ENCODE assay signal across 9 mouse cellular contexts in genomic region chr7:68070626-68071025, GRCm38 (mm10).
A peak's percentile ranks its signal among the peaks of the same experiment; 100 is the strongest.
DNase-seq lines count a peak whose midpoint lies in the region; ATAC-seq lines count a peak whose summit lies in the region.
"Had no signal": no experiment of that assay in that cellular context is flagged by ENCODE, and none has a peak within 500 bp of the region (broad histone marks: within the 10 kb centered on the region; RNA-seq: fewer than 3 reads in every experiment).

No protein-coding gene starts in this region.

- no peak overlapping the region for H3K27ac ChIP-seq in hindbrain, embryonic 14.5 days
- H3K27ac ChIP-seq in hindbrain, embryonic 13.5 days, result no peak overlapping the region
- H3K27ac ChIP-seq in embryonic facial prominence, embryonic 15.5 days (replicated peaks), result no peak overlapping the region
- H3K27ac ChIP-seq in heart, embryonic 13.5 days (replicated peaks), result peak overlapping the region; percentile 50
- H3K27ac ChIP-seq in lung, embryonic 15.5 days, result peak overlapping the region; percentile 52; the same call in 1 of the 2 replicates

- peak; percentile 72 for DNase-seq in hindbrain, embryonic 14.5 days (ENCODE audit: low spot score)
- peak; percentile 79 for DNase-seq in adrenal gland, postnatal 10 days
- DNase-seq in kidney, postnatal 36 days, result peak; percentile 91 to 93
- peak; percentile 57 for DNase-seq in telencephalon, adult 2 months (ENCODE audit: low read depth, low spot score)

- ATAC-seq in hindbrain, embryonic 14.5 days (ENCODE audit: low FRiP score), result peak; percentile 59; the same call in 1 of the 2 replicates
- ATAC-seq in hindbrain, embryonic 13.5 days (ENCODE audit: low FRiP score), result no peak
- 0 out of 2 replicates have a peak, but pooled peaks have one; percentile 64 for ATAC-seq in embryonic facial prominence, embryonic 15.5 days (ENCODE audit: insufficient number of reproducible peaks, low FRiP score, low TSS enrichment, low read depth)
- ATAC-seq in heart, embryonic 13.5 days (ENCODE audit: extremely low read depth, insufficient number of reproducible peaks, low FRiP score, low TSS enrichment), result no peak; the same call in 1 of the 2 replicates
- ATAC-seq in lung, embryonic 15.5 days (ENCODE audit: borderline replicate concordance, extremely low read depth, low FRiP score, low TSS enrichment), result peak; percentile 59; the same call in 1 of the 2 replicates

- WGBS in hindbrain, embryonic 14.5 days, result 32% methylated on average over 7 of the region's 7 CpGs
- 39% methylated on average over 7 of the region's 7 CpGs for WGBS in hindbrain, embryonic 13.5 days
- WGBS in embryonic facial prominence, embryonic 15.5 days, result 11% methylated on average over 7 of the region's 7 CpGs
- 17% methylated on average over 7 of the region's 7 CpGs for WGBS in heart, embryonic 13.5 days
- WGBS in lung, embryonic 15.5 days, result 7% methylated on average over 7 of the region's 7 CpGs

- no peak overlapping the region for H3K9ac ChIP-seq in hindbrain, embryonic 14.5 days
- no peak overlapping the region for H3K9ac ChIP-seq in hindbrain, embryonic 13.5 days
- no peak overlapping the region for H3K9ac ChIP-seq in embryonic facial prominence, embryonic 15.5 days
- H3K9ac ChIP-seq in heart, embryonic 13.5 days, result no peak overlapping the region; the same call in 1 of the 2 replicates
- no peak overlapping the region for H3K9ac ChIP-seq in lung, embryonic 15.5 days

- H3K9me3 ChIP-seq in hindbrain, embryonic 14.5 days (ENCODE audit: control insufficient read depth, low read length), result no peaks in the 10 kb centered on the region
- no peaks in the 10 kb centered on the region for H3K9me3 ChIP-seq in hindbrain, embryonic 13.5 days
- H3K9me3 ChIP-seq in embryonic facial prominence, embryonic 15.5 days (replicated peaks), result no peaks in the 10 kb centered on the region
- H3K9me3 ChIP-seq in heart, embryonic 13.5 days, result no peaks in the 10 kb centered on the region
- no peaks in the 10 kb centered on the region for H3K9me3 ChIP-seq in lung, embryonic 15.5 days

- H3K36me3 ChIP-seq in hindbrain, embryonic 14.5 days (replicated peaks; ENCODE audit: control insufficient read depth, insufficient read depth), result no peaks in the 10 kb centered on the region
- H3K36me3 ChIP-seq in hindbrain, embryonic 13.5 days, result no peaks in the 10 kb centered on the region
- H3K36me3 ChIP-seq in embryonic facial prominence, embryonic 15.5 days, result no peaks in the 10 kb centered on the region
- no peaks in the 10 kb centered on the region for H3K36me3 ChIP-seq in heart, embryonic 13.5 days
- H3K36me3 ChIP-seq in lung, embryonic 15.5 days, result no peaks in the 10 kb centered on the region
- H3K36me3 ChIP-seq: G1E had no signal

- H3K27me3 ChIP-seq in hindbrain, embryonic 14.5 days (ENCODE audit: control insufficient read depth, insufficient read depth, low read length), result no peaks in the 10 kb centered on the region
- no peaks in the 10 kb centered on the region for H3K27me3 ChIP-seq in hindbrain, embryonic 13.5 days
- H3K27me3 ChIP-seq in embryonic facial prominence, embryonic 15.5 days, result no peaks in the 10 kb centered on the region
- no peaks in the 10 kb centered on the region for H3K27me3 ChIP-seq in heart, embryonic 13.5 days (replicated peaks)
- H3K27me3 ChIP-seq in lung, embryonic 15.5 days, result no peaks in the 10 kb centered on the region

- H3K4me2 ChIP-seq in hindbrain, embryonic 14.5 days (replicated peaks), result no peak overlapping the region
- H3K4me2 ChIP-seq in hindbrain, embryonic 13.5 days, result no peak overlapping the region
- no peak overlapping the region; the same call in 1 of the 2 replicates for H3K4me2 ChIP-seq in embryonic facial prominence, embryonic 15.5 days (replicated peaks)
- peak overlapping the region; percentile 44 for H3K4me2 ChIP-seq in heart, embryonic 13.5 days
- H3K4me2 ChIP-seq in lung, embryonic 15.5 days, result peak overlapping the region; percentile 22; the same call in 1 of the 2 replicates

- peaks cover 8% of the 10 kb centered on the region; the same call in 1 of the 2 replicates for H3K4me1 ChIP-seq in hindbrain, embryonic 14.5 days (replicated peaks; ENCODE audit: control insufficient read depth, insufficient read depth, low read length)
- peaks cover 66% of the 10 kb centered on the region for H3K4me1 ChIP-seq in hindbrain, embryonic 13.5 days (replicated peaks)
- H3K4me1 ChIP-seq in embryonic facial prominence, embryonic 15.5 days, result peaks cover 44% of the 10 kb centered on the region
- H3K4me1 ChIP-seq in heart, embryonic 13.5 days, result peaks cover 76% of the 10 kb centered on the region
- peaks cover 79% of the 10 kb centered on the region for H3K4me1 ChIP-seq in lung, embryonic 15.5 days

- no peak overlapping the region for H3K4me3 ChIP-seq in hindbrain, embryonic 14.5 days (replicated peaks; ENCODE audit: low read length)
- no peak overlapping the region for H3K4me3 ChIP-seq in hindbrain, embryonic 13.5 days
- H3K4me3 ChIP-seq in embryonic facial prominence, embryonic 15.5 days (replicated peaks), result no peak overlapping the region
- H3K4me3 ChIP-seq in heart, embryonic 13.5 days, result no peak overlapping the region
- no peak overlapping the region for H3K4me3 ChIP-seq in lung, embryonic 15.5 days

Comparison
In these comparisons a context has a peak if more than half of its experiments do, and no peak if none do; other contexts are left out.
1. ATAC-seq: peak in hindbrain, embryonic 14.5 days (single experiment), embryonic facial prominence, embryonic 15.5 days (single experiment) and lung, embryonic 15.5 days (single experiment); none in hindbrain, embryonic 13.5 days (single experiment) and heart, embryonic 13.5 days (single experiment).
2. H3K27ac ChIP-seq: peak in heart, embryonic 13.5 days (single experiment) and lung, embryonic 15.5 days (single experiment); none in hindbrain, embryonic 14.5 days (single experiment), hindbrain, embryonic 13.5 days (single experiment) and embryonic facial prominence, embryonic 15.5 days (single experiment).
3. H3K4me2 ChIP-seq: peak in heart, embryonic 13.5 days (single experiment) and lung, embryonic 15.5 days (single experiment); none in hindbrain, embryonic 14.5 days (single experiment), hindbrain, embryonic 13.5 days (single experiment) and embryonic facial prominence, embryonic 15.5 days (single experiment).
4. Peak in every context shown above with its lines, with median percentiles within 50 percentile points of each other: DNase-seq.